Mouse (Mus musculus): ENCODE measurements around the gene Medag. TPM values are rescaled to one million over a fixed set of nuclear protein-coding genes. Genes with fewer than 3 reads are reported as not detected.

Gene Medag
- polyA plus RNA-seq, 1 experiment = 11.9 TPM

GRCm38 (mm10) chr5:149465305-149465704 lies 53.8 kb downstream of the Medag start:
- no peak for DNase-seq (ENCODE audit: extremely low spot score in 1 of 2, low spot score in 1 of 2)

- no peak for DNase-seq (ENCODE audit: extremely low spot score in 1 of 2, low spot score in 1 of 2)
Observed at GRCm38 (mm10) chr5:149474142-149474541, 62.6 kb downstream of the Medag start.

GRCm38 (mm10) chr5:149474701-149475468 lies 63.3 kb downstream of the Medag start:
- DNase-seq (ENCODE audit: extremely low spot score in 1 of 2, low spot score in 1 of 2) = no peak

Other genes with a start within 250 kb of the Medag start
- 24.9 and 25.0 TPM in 2 replicates for gene Uspl1, start 227.4 kb upstream of the Medag start, polyA plus RNA-seq (2012; rRNA removed)
- gene Hmgb1, start 227.3 kb upstream of the Medag start, polyA plus RNA-seq (2012; rRNA removed) = 210 and 214 TPM in 2 replicates
- 14.9 and 15.3 TPM in 2 replicates for gene Alox5ap, start 147.0 kb upstream of the Medag start, polyA plus RNA-seq (2012; rRNA removed)
- gene Tex26, start 27.9 kb downstream of the Medag start, polyA plus RNA-seq (2012; rRNA removed) = 0.67 and 0.78 TPM in 2 replicates
- gene Wdr95, start 116.9 kb downstream of the Medag start, polyA plus RNA-seq (2012; rRNA removed) = 0.68 and 1.5 TPM in 2 replicates
- gene Hsph1, start 224.6 kb downstream of the Medag start, polyA plus RNA-seq (2012; rRNA removed) = 192 and 200 TPM in 2 replicates